Mouse (Mus musculus) intestine, postnatal 0 days (tissue): ENCODE data around the gene Myl9. TPM values are rescaled to one million over a fixed set of nuclear protein-coding genes. Genes with fewer than 3 reads are reported as not detected.

ENCODE experiments used
- ATAC-seq: fragments of 200-750 bp; cut with Nextera tagmentation; 2 replicates; pipeline ENCODE4 v1.8.0; 2017; ENCODE audit warnings: mild to moderate bottlenecking, moderate TSS enrichment, moderate library complexity
- H3K27ac ChIP-seq: fragments of 300-500 bp; sonication (generic); 2 replicates; pipeline ENCODE4 v1.5.1; 2014; ENCODE audit warnings: mild to moderate bottlenecking, low read depth, low read length, moderate library complexity
- H3K27me3 ChIP-seq: fragments of 300-500 bp; sonication (generic); replicated peaks from 2 replicates; pipeline ENCODE4 v1.6.1; 2014; ENCODE audit warnings: low read length, mixed read lengths; ENCODE audit not compliant: control insufficient read depth, insufficient read depth
- H3K36me3 ChIP-seq: fragments of 300-500 bp; sonication (generic); 2 replicates; pipeline ENCODE4 v1.6.1; 2014; ENCODE audit warnings: mild to moderate bottlenecking, moderate library complexity; ENCODE audit not compliant: control insufficient read depth, insufficient read depth
- H3K4me1 ChIP-seq: fragments of 300-500 bp; sonication (generic); replicated peaks from 2 replicates; pipeline ENCODE4 v1.6.1; 2014; ENCODE audit warnings: antibody characterized with exemption, low read length, mixed read lengths; ENCODE audit not compliant: control insufficient read depth, insufficient read depth
- H3K4me2 ChIP-seq: fragments of 300-500 bp; sonication (generic); replicated peaks from 2 replicates; pipeline ENCODE4 v1.6.1; 2014; ENCODE audit warnings: low read depth, mild to moderate bottlenecking, moderate library complexity
- H3K4me3 ChIP-seq: fragments of 300-500 bp; sonication (generic); 2 replicates; pipeline ENCODE4 v1.5.1; 2014; ENCODE audit warnings: low read depth, low read length
- H3K9ac ChIP-seq: fragments of 300-500 bp; sonication (generic); 2 replicates; pipeline ENCODE4 v1.6.1; 2014; ENCODE audit warnings: mild to moderate bottlenecking, low read depth, low read length
- H3K9me3 ChIP-seq: fragments of 300-500 bp; sonication (generic); 2 replicates; pipeline ENCODE4 v1.6.1; 2016; ENCODE audit warnings: mixed run types; ENCODE audit not compliant: control insufficient read depth
- CTCF ChIP-seq: sonication (generic); IDR thresholded peaks from 2 replicates; pipeline ENCODE4 v1.5.1; 2016; ENCODE audit warnings: low read depth, mild to moderate bottlenecking, control low read depth, antibody characterized with exemption, moderate library complexity
- WGBS: fragments of 180-500 bp; shearing (Covaris S2); extraction: QIAGEN DNeasy Blood & Tissue Kit; methylation state at CpG from one replicate; pipeline ENCODE4 v1.1.7; 2014; 5-methylcytosine and 5-hydroxymethylcytosine counted together
- polyA plus RNA-seq: library from polyadenylated mRNA; unstranded; fragments of >200 nt; fragmentation: Nextera tagmentation; extraction: Ambion mirVana; gene quantifications from 2 replicates; pipeline ENCODE4 v1.2.1, GENCODE M21; 2015

The Myl9 gene
- polyA plus RNA-seq, 1 experiment from 2014 or later: 1,325 TPM

DNA sequence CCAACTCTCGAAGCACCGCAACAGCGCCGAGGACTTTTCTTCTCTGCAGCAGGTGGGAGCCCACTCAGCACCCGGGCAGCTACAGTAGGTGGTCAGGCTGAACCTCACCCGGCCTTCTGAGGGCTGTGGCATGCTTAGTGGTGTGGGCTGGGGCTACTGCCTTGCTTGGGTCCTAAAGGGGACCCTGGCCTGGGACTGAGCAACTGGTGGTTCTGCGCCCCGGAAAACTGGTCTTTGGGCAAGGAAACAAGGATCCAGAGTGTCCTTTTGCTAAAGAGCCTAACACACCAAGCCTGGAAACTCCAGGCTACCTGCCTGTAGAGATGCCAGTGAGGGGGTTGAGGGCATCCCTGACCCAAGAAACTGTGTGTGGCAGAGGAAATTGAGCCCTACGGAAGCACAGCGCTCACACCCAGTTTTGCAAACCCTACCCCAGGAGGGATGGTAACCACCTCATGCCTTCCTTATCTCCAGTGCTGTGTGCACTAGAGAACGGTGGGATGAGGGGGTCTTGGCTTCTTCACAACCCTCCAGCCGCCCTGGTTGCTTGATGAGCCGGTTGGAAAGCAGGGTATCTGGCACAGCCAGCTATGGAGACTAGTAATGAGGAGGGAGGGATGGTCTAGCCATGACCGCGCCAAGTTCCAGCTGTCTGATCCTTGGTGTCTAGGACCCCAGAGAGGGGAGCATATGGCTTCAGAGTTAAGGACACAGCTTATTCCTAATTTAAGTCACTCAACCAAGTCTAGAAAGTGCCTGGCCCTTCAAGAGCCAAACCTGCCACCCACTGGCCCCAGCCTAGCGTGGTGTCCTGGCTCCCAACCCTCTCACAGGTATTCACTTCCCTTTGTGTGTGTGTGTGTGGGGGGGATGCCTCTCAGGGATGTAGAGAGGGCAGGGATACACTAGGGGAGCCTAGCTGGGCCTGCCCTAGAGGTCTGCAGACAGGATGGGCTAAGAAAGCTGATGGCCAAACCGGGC lies 525 bp downstream of the Myl9 start:
- Histone ChIP-seq H3K27ac (peak overlapping the region; percentile 67), H3K4me1 (0 out of 2 replicates have a peak, but pooled peaks cover 10% of the 10 kb centered on the region), H3K9ac (peak overlapping the region; percentile 64), H3K9me3 (no peaks in the 10 kb centered on the region), H3K4me2 (peak overlapping the region; percentile 49), H3K27me3 (no peaks in the 10 kb centered on the region), H3K36me3 (no peaks in the 10 kb centered on the region), H3K4me3 (peak overlapping the region; percentile 41)
- ATAC-seq: no peak
- no peak for TF ChIP-seq CTCF
- WGBS: 33% methylated on average over 17 of the region's 17 CpGs

DNA sequence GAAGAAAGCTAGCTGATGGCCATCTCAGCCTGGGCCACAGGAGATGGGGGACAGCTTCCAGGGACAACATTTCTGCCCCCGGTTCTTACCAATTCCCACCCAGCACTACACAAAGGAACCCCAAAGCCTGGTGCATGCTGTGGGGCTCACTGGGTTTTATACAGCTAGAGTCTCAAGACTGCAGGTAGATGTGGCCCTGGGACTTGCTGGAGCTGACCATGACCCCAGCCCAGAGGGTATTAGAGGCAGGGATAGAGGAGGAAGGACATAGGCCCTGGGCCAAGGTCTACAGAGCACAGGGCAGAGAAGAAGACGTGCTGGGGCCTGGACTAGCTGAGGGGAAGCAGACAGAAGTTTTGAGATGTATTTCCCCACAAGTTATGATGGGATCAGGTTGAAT lies 1.7 kb downstream of the Myl9 start:
- no peak for ATAC-seq
- WGBS: 77% methylated on average over 2 of the region's 2 CpGs
- Histone ChIP-seq H3K4me1 (0 out of 2 replicates have a peak, but pooled peaks cover 10% of the 10 kb centered on the region), H3K9ac (peak overlapping the region; percentile 24; the same call in 1 of the 2 replicates), H3K9me3 (no peaks in the 10 kb centered on the region), H3K36me3 (peaks cover 4% of the 10 kb centered on the region; the same call in 1 of the 2 replicates), H3K27me3 (no peaks in the 10 kb centered on the region), H3K27ac (peak overlapping the region; percentile 57; the same call in 1 of the 2 replicates), H3K4me3 (peak overlapping the region; percentile 30), H3K4me2 (peak overlapping the region; percentile 48)
- TF ChIP-seq CTCF: no peak

DNA sequence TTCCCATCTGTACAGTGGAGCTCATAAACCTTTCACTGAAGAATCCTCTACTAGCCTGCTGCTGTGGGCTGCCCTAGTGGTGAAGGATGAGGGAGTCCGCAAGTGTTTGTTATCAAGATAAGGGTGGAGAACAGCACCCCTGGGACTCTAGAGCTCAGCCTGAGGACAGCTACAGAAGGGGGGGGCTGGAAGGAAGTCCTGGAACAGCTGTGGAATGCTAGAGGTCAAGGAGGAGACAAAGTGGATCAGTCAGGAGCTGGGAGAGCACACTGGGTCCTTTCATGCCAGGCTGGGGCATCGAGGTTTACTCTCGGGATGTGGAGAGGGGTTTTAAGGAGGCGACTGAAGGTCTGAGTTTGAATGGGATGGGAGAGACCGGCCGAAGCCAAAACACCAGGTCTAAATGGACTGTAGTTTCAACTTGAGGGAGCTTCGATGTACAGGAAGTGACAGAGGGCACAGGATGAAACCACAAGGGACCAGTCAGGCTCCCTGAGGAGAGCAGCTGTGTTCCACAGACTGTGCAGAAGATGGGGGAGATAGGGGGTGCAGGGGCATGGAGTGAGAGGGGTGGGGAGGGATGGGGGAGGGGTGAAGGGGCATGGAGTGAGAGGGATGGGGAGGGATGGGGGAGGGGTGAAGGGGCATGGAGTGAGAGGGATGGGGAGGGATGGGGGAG lies 2.2 kb downstream of the Myl9 start:
- 60% methylated on average over 7 of the region's 7 CpGs for WGBS
- no peak for ATAC-seq
- peak overlapping the region; percentile 24; the same call in 1 of the 2 replicates for H3K9ac ChIP-seq
- H3K4me1 ChIP-seq: 0 out of 2 replicates have a peak, but pooled peaks cover 10% of the 10 kb centered on the region
- peaks cover 4% of the 10 kb centered on the region; the same call in 1 of the 2 replicates for H3K36me3 ChIP-seq
- peak overlapping the region; percentile 30 for H3K4me3 ChIP-seq
- no peaks in the 10 kb centered on the region for H3K9me3 ChIP-seq
- no peaks in the 10 kb centered on the region for H3K27me3 ChIP-seq
- TF ChIP-seq CTCF: peak; percentile 22
- H3K4me2 ChIP-seq: peak overlapping the region; percentile 48
- peak overlapping the region; percentile 57; the same call in 1 of the 2 replicates for H3K27ac ChIP-seq

DNA sequence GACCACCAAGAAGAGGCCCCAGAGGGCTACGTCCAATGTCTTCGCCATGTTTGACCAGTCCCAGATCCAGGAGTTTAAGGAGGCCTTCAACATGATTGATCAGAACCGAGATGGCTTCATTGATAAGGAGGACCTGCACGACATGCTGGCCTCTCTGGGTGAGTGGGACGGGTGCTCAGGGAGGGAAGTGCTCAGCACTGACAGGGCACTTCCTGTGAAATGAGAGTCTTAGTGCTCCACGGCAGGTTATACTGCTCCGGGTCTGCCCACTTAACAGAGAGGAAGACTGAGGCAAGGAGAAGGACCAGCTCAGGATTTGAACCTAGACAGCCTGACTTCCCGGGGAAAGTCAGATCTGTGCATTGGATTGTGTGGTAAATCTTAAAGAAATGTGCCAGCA lies 3.4 kb downstream of the Myl9 start:
- ATAC-seq: no peak
- Histone ChIP-seq H3K4me3 (peak overlapping the region; percentile 17; the same call in 1 of the 2 replicates), H3K4me1 (0 out of 2 replicates have a peak, but pooled peaks cover 10% of the 10 kb centered on the region), H3K4me2 (peak overlapping the region; percentile 48), H3K9me3 (no peaks in the 10 kb centered on the region), H3K27me3 (no peaks in the 10 kb centered on the region), H3K9ac (peak overlapping the region; percentile 18), H3K36me3 (peaks cover 4% of the 10 kb centered on the region; the same call in 1 of the 2 replicates), H3K27ac (no peak overlapping the region; the same call in 1 of the 2 replicates)
- WGBS: 71% methylated on average over 8 of the region's 8 CpGs
- TF ChIP-seq CTCF: no peak

DNA sequence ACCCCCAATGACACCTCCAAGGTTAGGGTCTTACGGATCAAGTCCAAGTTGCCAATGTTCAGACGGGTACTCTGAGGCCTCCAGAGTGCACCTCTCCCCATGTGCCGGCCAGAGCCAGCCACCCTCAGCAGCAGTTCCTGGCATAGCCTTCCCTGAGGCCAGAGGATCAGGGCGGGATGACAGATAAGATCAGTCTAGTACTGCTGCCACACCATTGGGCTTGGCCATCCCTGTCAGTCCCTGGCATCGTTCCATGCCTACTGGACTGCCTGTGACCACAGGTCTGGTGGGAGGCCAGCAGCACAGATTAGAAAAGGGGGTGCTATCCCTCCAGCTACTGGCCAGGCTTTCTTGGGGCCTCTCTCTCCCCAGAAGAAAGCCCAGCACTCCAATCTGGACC lies 3.8 kb downstream of the Myl9 start:
- no peaks in the 10 kb centered on the region for H3K9me3 ChIP-seq
- 54% methylated on average over 5 of the region's 5 CpGs for WGBS
- no peaks in the 10 kb centered on the region for H3K27me3 ChIP-seq
- H3K9ac ChIP-seq: no peak overlapping the region
- H3K27ac ChIP-seq: no peak overlapping the region
- no peak for TF ChIP-seq CTCF
- H3K36me3 ChIP-seq: peaks cover 4% of the 10 kb centered on the region; the same call in 1 of the 2 replicates
- H3K4me3 ChIP-seq: peak overlapping the region; percentile 16
- H3K4me1 ChIP-seq: 0 out of 2 replicates have a peak, but pooled peaks cover 10% of the 10 kb centered on the region
- H3K4me2 ChIP-seq: peak overlapping the region; percentile 48
- no peak for ATAC-seq
